Mouse (Mus musculus) right cerebral cortex, adult 18-20 months (tissue): ENCODE results near the gene Arl4c.

ENCODE experiments used
- DNase-seq: peaks from one replicate; pipeline ENCODE4 v3.0.0; 2022; ENCODE audit warnings: mixed read lengths

The Arl4c gene

GRCm38 (mm10) chr1:88699856-88700791 lies 1.9 kb downstream of the Arl4c start:
- no peak for DNase-seq

- no peak for DNase-seq
Observed at GRCm38 (mm10) chr1:88699401-88699800, 2.6 kb downstream of the Arl4c start.

DNA sequence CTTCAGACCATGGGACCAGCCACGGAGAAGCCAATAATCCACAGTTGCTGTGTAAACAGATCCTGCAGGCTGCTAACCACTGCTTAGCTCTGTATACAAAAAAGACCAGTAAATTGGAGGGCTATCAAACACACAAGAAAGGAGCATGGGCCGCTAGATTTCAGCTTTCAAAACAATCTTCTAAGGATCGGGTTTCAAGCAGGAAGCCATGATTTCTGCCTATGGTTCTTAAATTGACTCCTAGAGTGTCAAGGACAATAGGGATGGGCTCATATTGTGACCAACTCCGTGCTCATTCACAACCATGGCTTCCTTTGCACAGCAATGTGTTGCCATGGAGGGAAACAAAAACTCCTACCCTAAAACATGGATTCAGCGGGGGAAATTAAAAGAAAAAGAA lies 3.1 kb downstream of the Arl4c start:
- no peak for DNase-seq

DNA sequence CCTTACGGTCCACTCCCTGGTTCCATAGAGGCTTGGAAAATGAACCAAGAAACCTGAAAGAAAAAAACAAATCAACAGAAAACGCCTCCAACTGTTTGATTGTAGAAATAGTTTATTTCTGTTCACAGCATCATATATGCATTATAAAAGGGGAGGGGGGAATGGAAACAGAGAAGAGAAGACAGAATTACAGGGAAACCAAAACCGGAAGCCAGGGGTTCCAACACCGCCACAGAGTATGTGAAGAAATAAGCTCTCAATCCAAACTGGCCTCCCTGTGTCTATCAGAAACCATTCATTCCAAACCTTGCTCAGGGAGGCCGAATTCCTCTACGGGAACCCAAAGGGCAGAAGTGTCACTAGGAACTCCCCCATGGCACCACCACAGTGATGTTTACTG lies 3.9 kb downstream of the Arl4c start:
- no peak for DNase-seq

DNA sequence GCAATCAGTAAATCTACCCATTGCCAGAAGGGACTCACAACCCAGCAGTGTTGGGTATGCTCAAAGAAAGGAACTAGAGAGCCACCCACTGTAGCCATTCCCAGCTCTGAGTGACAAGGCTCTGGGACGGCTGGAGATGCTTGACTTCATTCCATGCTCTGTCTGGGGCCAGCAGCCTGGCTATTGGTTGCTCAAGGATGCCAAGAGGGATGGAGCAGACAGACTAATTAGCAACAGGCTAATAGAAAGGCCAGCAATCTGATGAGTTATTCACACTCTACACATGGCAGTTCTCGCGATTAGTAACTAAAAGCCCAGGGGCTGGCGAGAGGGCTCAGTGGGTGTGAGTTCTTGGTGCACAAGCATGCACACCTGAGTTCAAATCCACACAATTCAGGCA lies 5.6 kb downstream of the Arl4c start:
- no peak for DNase-seq

GRCm38 (mm10) chr1:88694353-88694752 lies 7.7 kb downstream of the Arl4c start:
- no peak for DNase-seq

GRCm38 (mm10) chr1:88692293-88692827 lies 9.7 kb downstream of the Arl4c start:
- DNase-seq: no peak

- no peak for DNase-seq
Observed at GRCm38 (mm10) chr1:88690601-88691000, 11.4 kb downstream of the Arl4c start.

- DNase-seq: no peak
Observed at GRCm38 (mm10) chr1:88684765-88685164, 17.3 kb downstream of the Arl4c start.

DNA sequence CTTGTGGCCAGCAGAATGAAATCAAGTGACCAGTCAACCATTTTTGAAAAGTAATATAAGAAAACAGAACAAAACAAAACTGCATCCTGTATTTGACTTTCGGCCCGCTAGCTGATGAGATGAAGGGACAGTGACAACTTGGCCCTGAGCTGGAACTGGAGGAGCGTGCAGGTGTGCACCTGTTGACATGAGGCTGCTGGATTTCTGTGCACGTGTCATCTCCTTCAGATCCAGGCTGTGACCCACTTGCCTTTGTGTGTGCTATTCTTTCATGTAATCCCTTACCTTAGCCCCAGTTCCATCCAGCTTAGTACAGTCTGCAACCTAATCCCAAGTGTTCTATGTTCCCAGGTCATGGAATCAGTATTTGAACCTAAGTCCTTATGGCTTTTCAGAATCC lies 20.4 kb downstream of the Arl4c start:
- no peak for DNase-seq

DNA sequence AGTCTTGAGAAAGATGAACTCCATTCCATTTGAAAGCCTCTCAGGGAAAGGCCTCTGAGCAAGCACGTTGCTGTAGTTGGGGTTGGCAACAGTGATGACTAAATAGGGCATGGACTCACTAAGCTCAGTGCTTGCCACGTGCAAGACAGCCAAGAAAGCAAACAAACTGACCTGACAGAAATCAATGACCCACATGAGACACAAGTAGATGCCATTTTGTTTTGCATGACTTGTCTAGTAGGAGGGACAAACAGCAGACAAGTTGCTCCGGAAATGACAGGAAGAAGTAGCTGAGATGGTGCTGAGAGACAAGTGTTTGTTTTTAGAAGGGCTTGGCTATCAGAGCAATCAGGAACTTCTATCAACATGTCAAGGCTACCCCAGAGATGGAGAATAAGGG lies 21.2 kb downstream of the Arl4c start:
- DNase-seq: no peak

DNA sequence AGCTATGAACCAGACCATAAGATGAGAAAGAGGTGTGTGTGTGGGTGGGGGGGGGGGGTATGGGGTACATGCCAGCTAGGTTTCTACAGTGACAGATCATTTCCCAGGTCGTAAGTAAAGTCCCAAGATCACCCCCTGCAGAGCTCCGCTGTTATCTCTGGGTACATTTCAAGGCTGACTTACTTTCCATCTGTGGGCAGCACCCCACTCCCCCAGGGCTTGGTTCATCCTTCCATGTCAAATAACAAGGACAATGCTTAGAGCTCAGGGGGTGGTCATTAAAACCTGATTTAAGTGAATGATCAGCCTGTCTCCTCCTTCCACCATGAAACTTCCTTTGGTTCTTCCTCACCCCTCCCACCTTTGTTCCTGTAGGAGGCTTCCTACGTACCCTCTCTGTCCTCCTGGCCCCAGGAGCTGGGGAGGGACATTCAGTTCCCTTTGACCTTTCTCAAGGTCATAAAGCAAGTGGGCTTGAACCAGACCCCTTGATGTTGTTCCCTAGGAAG lies 23.7 kb downstream of the Arl4c start:
- DNase-seq: no peak

GRCm38 (mm10) chr1:88670807-88671206 lies 31.2 kb downstream of the Arl4c start:
- DNase-seq: no peak

- DNase-seq: no peak
Observed at GRCm38 (mm10) chr1:88668846-88669810, 32.9 kb downstream of the Arl4c start.

- DNase-seq: no peak
Observed at GRCm38 (mm10) chr1:88668353-88668752, 33.7 kb downstream of the Arl4c start.

GRCm38 (mm10) chr1:88664623-88665022 lies 37.4 kb downstream of the Arl4c start:
- DNase-seq: no peak

DNA sequence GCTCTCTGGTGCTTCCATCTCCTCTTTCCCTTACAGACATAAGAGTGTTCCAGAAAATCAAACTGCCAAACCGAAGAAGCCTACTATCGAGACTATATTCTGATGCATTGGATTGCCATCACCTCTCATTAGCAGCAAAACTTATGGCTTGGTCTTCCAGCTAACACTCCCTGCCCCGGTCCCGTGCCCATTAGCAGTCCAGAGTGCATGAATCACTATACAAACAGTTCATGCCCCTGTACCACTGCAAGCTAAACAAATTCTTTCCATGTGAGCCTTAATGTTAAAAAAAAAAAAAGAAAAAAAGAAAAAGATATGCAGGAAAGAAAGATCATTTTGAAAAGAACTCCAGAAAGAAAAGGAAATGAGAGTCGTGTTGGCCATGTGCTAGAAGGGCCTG lies 39.3 kb downstream of the Arl4c start:
- DNase-seq: no peak

DNA sequence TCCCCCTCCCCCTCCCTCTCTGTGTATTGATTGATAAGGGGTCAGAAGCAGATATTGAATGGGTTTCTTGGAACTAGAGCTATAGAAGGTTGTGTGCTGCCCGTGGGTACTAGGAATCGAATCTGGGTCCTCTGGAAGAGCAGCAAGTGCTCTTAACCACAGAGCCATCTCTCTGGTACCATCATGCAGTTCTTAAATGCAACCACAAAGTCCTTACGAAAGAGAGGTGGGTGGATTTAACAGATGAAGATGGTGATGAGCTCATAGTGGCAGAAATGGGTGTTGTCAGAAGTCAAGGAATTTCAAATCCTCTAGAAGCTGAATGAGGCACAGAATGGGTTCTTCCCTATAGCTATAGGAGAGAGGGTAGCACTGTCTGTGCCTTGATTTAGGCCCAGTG lies 40.8 kb downstream of the Arl4c start:
- no peak for DNase-seq

DNA sequence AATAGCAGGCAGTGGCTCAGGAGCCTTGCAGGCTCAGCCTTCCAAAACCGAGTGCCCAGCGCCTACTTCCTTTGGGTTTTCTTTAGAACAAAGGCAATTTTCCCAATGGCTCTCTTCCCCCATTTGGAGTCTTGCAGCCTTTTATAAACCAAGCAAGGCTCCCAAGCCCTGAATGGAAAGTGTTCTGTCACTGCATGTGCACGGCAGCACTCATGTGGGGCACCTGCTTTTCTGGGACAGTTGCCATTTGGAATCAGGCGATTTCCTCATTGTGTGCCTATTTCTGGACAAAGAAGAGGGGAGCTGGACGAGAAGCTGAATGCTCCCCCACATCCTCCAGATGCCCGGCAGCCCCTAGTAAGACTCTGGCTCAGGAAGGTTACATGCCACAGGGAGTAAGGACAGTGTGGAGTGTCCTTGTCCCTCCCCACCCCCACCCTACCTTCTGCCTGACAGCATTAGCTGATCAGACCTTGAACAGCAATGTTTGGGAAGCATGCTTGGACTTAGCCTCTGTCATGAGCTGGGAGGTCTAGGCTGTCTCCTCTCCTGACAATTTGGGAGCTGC lies 43.6 kb downstream of the Arl4c start:
- DNase-seq: peak; percentile 46

DNA sequence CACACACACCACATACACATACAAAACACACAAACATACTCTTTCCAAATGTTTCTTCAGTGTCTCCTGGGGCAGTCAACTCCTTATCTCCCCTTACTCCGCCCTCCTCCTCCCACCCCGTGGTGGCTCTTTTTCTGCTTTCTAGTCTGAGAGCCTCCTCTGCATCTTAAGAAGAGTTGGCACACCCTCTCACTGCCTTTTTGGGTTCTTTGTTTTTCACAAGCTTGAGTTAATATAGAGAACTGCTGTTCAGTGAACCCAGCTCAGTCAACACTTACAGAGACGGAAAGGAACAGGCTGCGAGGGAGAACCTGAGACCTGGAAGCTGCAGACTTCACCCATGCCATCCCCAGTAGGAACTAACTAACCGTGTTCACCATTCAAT lies 45.9 kb downstream of the Arl4c start:
- peak; percentile 16 for DNase-seq

GRCm38 (mm10) chr1:88655473-88656095 lies 46.4 kb downstream of the Arl4c start:
- DNase-seq: no peak
